Mouse (Mus musculus) Muller cell, postnatal 12 days (primary cell): ENCODE measurements around the gene Rbm28.
A peak's percentile ranks its signal among the peaks of the same experiment; 100 is the strongest.

Experiments
- DNase-seq: peaks from one replicate; pipeline ENCODE4 v3.0.0-alpha.2; 2015; ENCODE audit errors: inconsistent ontology term

Gene Rbm28

DNA sequence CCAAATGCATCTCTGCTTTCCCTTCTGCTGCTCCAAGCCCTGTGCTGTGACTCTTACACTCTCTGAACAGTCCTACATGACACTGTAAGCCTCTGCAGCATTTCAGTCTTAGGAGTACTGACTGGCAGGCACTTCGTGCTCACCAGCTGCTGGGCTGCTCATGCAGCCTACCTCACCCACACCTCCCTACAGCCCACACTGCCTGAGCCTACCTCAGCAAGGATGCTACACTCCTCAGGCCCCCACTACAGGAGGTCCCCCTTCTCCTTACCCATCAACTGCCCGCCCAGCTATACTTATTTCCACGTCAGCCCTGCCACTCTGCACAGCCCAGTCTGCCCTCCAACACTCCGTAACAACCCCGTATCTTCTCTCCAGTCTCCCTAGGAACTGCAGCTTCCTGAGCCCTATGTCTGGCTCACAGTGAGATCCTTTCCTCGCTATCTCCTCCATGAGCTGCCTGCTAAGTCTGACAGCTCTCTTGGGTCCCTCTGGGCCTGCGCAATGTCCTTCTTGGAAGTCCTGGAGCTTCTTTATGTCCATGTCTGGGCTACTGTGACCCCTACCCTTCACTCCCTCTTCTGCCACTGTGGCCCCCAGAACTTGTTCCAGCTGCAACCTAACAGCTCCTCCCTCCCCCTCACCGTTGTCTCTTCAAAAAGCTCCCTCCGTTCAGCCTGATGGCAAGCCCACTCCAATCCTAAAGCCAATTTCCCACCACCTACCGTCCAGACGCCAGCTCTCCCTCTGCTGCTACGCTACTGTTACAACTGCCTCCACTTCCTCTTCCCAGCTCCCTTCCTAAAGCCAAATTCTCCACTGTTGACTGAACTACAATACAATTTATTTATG is 19.1 kb downstream of the Rbm28 start:
- no peak for DNase-seq

DNA sequence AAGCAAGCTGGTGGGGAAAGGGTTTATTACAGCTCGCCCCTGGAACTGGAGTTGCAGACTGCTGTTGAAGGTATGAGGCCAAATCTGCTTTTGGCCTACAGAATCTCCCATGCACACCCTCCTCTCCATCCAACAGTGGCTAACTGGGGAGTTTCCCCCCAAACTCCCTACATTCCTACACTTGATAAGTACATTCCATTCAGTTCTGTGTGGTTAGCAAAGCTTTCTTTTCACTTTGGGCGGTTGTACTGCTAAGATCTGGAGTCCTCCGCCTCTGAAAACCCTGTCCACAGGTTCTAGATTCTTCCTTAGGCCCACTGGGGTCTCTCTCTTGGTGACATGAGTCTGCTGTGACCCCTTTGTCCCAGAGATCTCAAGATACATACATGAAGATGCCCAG is 19.8 kb downstream of the Rbm28 start:
- DNase-seq = peak; percentile 48

DNA sequence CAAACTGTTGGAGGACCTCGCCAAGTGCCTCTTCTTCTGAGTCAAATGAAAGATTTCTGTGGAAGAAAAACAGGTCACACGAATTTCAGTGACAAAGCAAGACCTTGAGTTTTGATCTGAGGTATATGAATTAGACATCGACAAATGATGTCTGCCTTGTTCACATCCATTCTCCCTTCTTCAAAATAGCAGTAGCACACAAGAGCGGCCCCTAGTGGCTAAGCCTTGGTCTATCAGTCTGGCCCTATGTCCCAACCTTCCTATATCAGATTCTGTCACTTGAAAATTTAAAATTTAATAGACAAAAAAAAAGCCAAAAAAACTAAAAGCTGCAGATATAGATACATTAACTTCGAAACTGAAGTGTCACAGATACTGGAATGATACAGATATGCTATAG is 21.2 kb downstream of the Rbm28 start:
- peak; percentile 10 for DNase-seq

DNA sequence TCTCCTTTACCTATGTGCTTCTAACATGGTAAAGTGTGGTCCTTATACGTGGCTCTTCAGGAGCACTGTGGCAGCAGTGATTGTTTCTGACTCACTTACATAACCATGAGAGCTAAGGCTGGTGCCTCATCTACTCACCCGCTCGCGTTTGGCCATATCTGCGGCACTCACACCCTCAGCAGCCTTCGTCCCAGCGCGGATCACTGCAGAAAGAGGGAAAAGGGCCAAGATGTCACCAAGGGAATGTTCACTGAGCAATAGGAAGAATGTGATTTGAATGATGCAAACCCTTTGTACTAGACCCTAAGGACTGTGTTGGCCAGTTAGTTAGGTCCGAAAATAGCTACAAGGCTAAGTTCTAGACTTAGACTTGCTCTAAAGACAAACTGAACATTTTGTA is 27.4 kb downstream of the Rbm28 start:
- DNase-seq = no peak

DNA sequence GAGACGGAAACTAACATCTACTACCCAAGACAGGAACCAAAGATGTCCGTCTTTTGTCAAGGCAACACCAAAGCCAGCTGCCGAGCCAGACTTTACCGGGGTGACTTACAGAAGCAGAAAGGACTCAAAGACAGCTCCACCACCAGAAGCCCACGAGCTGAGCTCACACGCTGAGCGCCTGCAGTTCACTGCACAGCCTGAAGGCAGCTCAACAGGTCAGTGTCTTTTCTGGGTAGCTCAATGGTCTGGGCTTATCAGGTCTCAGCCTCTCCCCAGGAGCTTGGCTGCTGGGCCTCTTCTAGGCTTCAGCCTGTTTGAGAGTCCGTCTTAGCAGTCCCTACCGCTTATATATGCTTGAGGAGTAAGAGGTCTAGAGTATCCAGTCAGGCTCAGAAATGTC is 31.7 kb downstream of the Rbm28 start:
- no peak for DNase-seq

DNA sequence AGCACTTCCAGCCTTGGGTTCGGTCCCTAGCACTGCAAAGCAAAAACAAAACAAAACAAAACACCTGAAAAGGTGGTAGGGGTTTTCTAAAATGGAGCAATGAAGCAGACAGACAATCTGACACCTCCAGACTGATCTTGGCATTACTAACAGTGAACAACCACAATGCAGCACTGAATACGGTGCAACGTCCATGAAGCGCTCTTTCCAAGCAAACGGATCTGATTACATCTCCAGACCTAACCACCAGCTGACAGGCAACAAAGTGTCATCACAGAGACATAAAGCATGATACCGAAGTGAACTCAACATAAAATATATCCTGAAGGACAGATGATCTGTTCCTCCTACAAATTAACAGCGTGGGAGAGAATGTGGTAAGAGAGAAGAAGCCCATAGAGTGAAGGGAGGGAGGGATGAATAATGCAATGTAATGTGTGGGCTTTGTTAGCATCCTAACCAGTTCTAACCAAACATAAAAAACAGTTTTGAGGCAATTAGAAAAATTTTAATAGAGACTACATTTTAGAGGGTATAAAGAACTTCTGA is 37.9 kb downstream of the Rbm28 start:
- no peak for DNase-seq

DNA sequence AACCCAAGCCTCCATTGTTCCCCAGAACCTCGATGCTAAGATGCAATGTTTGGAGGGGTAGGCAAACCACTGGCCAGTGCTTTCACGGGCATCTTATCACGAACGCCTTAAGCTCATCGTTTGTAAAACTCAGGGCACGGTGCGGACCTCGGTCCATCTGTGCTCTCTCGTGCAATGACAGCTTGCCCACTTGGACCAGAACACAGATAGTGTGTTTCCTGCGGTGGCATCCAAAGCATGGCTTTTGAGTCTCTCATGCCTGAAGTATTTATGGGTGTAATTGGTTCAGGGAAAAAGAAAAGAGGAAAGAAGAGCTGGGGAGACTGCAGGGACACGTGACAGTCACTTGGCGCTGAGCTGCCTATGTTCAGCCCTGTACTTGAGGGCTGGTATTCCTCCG is 44.8 kb downstream of the Rbm28 start:
- DNase-seq = no peak

DNA sequence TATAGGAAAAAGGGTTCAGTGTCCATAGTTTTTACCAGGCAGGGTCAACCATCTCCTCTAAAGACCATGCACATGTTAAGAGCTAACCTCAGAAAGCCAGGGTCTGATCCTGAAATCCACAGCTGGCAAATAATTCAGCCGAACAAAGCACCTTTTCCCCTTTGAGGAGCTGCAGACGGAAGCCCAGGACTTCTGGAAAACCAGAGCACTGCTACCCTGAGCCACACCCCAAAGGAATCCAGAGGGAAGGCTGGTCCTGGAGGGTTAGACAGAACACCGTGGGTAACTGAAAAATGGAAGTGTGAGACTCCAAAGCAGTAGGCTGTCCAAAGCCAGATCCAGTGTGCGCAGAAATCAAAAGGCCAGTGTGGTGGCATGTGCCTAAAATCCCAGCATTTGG is 45.8 kb downstream of the Rbm28 start:
- no peak for DNase-seq

DNA sequence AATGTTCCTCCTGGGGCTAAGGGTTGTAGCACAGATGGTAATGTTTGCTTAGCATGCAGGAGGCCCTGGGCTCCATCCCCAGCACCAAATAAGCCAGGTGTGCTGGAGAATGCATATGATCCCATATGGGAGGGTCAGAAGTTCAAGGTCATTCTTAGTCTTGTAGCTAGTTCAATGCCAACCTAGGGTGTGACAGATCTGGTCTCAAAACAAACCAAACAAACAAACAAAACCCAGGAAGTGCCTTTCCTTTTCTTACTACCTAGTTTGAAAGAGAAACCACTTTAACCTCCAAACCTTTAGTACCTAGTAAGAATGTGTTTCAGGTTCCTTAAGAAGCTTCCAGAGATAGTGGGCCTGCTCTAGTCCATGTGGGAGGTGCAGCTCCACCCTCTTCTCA is 46.6 kb downstream of the Rbm28 start:
- no peak for DNase-seq

DNA sequence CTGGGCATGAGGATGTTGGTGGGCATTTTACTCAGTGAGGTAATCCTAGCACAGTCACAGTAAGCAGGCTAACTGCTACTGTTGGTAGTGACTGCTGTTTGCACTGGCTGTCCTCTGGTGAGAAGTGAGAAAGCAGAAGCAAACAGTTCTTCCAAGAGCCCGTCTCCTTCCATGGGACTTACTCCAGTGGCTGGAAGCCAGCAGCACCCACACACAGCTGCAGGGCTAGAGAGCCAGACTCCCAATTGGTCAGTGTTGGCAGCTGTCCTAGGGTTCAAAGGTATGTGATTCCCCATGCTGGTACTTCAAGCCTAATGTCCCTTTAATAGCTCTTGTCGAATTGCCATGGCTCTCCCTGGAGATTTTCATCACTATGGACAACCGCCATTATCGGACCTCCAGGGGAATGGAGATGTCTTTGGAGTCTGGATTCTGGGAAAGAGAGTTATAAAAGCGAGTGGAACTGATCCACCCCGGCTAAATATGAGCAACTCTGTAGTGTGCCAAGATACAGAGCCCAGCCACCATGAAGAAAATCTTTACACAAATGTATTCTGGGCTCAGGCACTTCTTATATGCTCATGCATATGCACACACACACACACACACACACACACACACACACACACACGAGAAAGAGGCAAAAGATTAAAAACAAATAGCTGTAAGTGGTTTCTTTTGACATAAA is 47.2 kb downstream of the Rbm28 start:
- DNase-seq = peak; percentile 88

DNA sequence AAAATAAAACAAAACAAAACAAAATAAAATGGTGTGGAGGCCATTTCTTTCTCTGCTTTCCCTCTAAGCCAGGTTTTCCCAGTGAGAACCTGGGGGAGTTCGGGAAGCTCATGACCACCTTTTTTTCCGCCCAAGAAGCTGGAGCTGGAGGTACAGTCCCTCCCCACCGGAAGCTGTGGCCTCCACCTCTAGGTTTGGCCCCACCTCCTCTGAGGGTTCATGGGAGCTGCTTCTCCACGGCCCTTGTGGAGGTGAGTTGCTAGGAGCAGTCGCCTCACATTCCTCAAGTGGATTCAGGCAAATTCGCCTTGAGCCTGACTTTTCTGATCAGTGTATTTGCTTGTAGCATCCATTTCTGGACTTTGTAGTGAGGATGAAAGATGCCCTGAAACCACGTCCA is 49.0 kb downstream of the Rbm28 start:
- DNase-seq = no peak

DNA sequence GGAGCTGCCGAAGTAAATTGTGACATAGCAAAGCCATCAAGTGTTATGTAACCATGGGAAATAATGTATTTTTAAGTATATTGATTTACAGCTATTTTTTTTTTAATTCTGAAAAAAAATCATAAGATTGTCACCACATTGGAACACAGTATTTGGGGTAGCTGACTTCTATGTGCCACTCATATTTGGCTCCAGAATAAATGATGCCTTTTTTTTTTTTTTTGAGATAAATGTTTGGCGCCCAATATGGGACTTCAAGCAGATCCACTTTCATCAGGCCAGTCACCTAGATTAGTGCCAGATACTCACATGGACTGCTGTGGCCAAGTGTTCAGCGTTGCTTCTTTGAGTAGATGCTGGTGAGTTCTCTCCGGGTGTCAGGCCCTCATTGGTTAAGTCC is 53.3 kb downstream of the Rbm28 start:
- no peak for DNase-seq

DNA sequence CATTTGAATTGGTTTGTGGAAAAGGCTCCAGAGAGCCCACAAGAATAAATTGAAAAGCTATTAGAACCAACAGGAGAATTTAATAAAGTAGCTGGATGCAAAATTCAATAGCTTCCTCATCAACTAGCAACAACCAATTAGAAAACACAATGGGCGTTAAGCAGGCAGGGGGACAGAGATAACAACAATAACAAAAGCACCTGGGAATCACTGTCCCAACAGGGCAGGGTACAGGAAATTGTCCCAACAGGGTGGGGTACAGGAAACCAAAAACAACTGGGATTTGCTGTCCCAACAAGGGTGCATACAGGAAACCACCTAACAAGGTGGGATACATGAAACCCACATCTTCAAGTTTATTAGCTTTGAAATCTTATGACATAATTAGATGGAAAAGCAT is 56.4 kb downstream of the Rbm28 start:
- DNase-seq = no peak

DNA sequence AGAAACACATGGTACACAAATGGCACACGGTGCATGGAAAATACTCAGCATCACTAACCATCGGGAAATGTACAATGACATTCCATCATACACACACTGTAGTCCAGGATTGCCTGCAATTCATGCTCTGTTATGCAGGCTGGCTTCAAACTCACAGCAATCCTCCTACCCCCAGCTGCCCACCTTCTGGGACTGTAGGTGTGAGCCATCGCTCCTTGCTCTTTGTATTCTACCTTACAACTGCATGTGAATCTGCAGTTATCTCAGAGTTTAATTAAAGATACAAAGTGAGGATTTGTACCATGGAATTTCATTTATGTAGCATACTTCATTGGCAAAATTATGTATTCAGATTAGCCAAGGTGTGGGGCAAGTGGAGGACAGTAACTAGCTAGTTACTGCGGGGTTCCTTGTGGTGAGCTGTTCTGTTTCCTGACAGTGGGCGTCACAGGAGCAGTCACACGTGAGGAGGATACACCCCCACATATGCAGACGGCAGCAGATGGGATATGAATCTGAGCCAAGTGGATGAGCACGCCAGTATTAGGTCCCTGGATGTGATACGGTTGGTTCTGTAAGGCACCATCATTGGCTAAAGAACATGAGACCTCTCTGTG is 63.5 kb downstream of the Rbm28 start:
- DNase-seq = no peak

DNA sequence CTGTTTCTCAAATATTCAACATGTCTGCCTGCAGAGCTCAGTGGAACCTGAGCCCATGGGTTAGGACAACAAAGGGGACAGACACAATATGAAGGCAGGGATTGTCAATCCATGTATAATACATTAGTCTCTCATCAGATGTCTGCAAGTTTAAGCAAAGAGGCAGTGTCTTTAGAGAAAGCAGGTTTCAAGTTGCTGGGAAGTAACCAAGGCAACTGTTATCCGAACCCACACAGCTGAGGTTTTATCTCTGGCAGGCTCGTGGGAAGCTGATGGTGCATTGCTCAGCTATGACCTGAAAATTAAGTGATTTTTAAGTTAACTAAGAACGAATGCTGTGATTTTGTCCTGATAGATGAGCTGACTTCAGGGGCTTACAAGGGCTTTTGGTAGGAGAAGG is 64.4 kb downstream of the Rbm28 start:
- no peak for DNase-seq

DNA sequence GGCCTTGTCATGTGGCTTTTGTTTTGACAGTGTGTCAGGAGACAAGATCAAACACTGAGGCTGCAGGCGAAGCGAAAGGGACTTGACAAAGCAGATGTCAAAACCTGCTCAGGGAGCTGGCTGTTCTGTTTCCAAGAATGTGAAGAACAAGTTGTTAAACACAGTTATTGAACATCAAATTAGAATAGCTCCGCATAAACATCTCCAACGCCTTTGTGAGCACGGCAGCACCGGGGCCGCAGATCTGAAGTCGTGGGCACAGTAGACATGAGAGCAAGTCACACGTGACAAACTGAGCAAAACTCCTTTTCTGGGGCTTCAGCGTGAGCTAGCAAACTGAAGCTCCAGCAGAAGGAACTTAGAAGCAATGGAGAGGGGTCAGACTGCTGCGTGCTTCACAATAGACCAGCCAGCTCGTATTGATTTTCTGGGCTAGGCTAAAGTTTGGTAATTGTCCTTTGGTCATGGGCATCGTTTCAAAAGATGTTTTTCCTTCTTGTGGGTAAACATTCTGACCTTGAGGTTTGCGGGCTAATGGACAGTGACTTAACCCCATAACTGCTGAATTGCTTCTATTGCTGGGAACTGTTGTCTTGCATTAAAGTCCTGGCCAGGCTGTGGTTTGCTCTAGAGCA is 65.2 kb downstream of the Rbm28 start:
- peak; percentile 31 for DNase-seq

DNA sequence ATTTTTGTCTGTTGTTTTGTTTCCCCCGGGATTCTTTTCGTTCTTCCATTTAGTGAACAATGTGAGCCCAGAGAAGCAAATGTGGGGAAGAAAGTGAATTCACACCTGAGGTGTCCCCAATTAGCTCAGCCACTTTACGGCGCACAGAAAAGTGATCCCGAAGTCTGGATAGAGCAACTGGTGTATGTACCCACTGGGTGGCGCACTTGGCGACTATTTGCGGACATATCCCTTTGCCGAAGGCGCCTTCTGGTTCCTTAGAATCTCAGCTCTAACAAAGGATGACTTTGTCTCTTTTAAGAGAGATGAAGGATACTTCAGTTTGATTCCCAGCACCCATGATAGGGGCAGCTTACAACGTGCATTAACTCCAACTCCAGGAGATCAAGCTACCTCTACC is 71.9 kb downstream of the Rbm28 start:
- DNase-seq = no peak

DNA sequence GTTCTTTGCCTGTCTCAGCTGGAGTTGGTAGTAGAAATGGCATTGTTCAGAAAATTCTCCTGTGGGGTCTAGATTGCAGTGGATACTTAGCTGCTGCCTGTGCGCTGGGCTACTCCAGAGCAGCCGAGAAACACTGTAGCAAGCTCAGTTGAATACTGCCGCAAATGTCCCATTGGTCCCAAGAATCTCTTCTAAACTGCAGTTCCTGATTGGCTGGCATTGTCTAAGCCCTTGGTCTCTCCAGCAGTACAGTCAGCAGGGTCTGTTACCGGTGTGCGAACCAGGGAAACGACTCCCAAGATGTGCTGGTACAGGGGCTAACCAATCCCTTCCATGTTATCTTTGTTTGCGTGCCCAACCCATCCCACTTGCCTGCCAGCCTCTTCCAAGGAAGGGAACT is 72.6 kb downstream of the Rbm28 start:
- DNase-seq = no peak

DNA sequence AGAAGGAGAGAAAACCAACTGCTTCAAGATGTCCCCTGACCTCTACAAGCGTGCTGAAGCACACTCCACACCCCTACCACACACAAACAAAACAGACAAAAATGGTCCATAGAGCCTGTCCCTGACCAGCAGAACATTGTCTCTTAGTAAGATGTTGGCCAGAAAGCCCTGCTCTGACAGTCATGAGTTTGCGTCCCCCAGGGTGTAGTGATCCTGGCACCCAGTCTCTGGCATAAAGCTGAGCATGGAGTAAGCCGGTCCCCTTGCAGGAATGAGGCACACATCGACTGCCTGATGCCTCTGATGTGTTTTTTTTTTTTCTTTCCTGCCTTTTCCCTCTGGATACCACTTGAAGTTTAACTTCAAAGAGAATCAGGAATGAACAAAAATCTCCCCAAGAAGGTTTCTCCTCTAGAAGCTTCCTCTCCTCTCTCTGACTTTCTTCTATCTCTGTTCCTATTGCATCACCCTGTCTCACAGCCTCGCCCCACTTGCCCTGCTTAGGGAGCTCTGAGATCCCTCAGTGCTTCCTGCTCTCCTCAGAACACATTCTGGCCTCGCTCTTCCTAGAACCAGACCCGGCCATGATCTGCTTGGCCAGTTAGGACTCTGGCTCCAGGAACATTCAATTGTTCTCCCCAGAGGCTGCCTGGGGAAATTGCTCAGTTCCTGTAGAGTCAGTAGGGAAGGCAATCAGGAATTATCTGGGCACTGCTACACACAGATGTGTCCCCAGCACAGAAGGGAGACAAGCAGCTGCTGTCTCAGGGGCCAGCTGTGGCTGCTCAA is 76.7 kb downstream of the Rbm28 start:
- DNase-seq = no peak

DNA sequence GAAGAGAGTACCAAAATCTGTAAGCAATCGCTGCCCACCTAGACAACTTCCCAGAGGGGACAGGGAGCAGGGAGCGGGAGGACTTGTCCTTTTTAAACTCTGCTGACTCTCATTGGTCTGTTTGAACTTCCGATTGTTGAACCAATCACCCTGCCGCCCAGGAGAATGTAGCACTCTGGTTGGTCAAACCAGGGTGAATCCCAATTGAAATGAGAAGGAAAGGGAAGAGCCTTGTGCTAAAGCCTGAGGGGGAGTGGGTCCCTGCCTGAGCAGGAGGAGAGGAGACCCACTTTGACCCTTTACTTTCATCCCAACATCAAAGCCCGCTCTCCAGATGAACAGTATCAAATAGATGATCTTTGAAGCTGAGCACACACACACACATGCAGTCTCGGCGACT is 80.4 kb downstream of the Rbm28 start:
- no peak for DNase-seq

DNA sequence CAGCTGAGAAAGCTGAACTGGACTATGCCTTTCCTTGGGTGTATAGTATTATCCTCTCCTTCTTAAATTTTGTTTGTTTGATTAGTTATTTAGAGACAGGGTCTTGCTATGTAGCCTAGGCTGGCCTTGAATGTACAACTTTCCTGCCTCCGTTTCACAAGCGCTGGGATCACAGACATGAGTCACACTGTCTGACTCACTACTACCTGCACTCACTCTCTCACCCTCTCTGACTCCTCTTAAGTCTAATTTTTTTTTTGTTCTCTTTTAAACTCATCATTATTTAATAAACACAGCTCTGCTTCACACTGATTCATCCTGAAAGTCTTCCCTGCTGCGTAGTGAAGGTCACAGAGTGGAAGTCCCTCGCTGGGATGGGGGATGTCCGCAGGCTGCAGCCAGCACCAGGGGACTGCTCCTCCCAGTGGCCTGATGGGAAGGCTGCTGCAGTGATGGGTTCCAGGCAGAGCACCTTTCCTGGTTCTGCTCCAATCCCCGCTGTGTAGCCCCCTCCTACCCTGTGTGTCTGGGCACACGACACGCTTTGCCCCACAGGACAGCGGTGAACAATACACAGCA is 81.9 kb downstream of the Rbm28 start:
- peak; percentile 12 for DNase-seq
